Mouse (Mus musculus): ENCODE data around the gene Atad3a.
A peak's percentile ranks its signal among the peaks of the same experiment; 100 is the strongest.
"Not testable (repeated sequence)": the region's sequence is repeated elsewhere in the genome, so short reads cannot be mapped to it uniquely, and the experiment has no call there.

Gene Atad3a

DNA sequence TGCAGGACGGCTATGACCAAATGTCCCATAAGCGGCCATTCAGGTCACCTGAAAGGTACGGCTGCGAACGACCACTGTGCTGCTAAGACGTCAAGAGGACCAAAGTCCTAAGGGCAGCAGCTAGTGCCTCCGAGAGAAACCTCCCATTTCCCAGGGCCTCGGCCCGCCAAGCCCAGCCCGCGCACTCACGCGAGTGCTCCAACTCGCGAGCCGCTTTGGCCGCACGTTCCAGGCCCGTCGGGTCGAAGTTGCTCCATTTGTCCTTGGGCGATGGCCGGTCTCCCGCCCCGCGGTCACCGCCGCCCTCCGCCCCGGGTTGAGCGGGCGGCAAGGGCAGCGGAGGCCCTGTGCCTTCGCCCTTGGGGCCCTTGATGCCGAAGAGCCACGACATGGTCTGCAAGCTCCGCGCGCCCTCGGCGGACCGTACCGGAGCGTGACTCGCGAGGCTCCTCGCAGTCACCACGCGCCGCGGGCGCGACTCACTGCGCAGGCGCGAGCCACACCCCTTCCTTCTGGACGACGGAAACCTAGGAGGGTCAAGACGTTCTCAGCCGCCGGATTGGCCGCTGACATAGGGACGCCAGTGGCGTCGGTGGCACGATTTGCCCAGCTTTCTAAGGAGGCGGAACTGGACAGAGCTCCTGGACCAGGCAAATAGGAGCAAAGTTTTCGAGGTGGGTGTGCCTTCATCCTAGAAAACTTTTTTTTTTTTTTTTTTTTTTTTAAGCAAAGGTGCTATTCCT lies at the start of gene Atad3a:
Atad3a (minus strand) TSS at position 481 of the 743 bp plus-strand sequence.
- peak; percentile 97 for DNase-seq (ENCODE audit: extremely low read depth, insufficient read length, low spot score)

GRCm38 (mm10) chr4:155807841-155808240 lies 46.9 kb upstream of the Atad3a start:
- DNase-seq (ENCODE audit: extremely low read depth, insufficient read length, low spot score), result no peak

- peak; percentile 89 for DNase-seq (ENCODE audit: extremely low read depth, insufficient read length, low spot score)
These were observed 42.6 kb upstream of the Atad3a start for GRCm38 (mm10) chr4:155803340-155804041.

DNA sequence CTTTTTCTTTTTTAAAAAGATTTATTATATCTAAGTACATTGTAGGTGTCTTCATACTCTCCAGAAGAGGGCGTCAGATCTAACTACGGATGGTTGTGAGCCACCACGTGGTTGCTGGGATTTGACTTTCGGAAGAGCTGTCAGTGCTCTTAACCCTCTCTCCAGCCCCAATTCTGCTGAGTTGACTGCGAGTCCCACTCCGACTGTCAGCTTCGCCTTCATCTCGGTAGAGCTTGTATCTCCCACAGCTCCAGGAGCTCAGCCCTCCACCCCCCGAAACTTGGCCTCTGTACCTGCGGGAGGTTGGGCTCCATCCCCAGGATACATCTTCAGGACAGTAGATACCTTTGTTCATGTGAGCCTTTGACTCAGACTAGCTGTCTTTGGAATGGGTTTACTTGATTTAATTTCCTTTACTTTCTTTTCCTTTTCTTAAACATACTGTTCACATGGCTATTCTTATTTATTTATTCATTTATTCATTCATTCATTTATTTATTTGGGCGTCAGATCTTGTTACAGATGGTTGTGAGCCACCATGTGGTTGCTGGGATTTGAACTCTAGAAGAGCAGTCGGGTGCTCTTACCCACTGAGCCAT lies 41.9 kb upstream of the Atad3a start, which contains the start of gene Mrpl20:
Mrpl20 (plus strand) TSS at position 138 of the 599 bp plus-strand sequence.
- DNase-seq (ENCODE audit: extremely low read depth, insufficient read length, low spot score), result no peak

DNA sequence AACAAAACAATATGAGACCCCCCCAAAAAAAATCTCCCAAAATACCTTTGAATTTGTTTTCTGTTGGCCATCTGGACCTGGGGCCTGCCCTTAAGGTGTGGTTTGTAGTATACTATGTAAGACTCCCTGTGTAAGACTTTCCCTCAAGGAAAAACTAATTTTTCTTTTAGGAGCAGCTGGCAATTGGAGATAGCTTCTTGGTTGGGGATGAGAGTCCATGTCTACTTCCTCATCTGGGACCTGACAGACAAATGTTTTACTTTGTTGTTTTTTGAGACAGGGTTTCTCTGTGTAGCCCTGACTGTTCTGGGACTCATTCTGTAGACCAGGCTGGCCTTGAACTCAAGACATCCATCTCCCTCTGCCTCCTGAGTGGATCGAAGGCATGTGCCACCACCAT lies 41.2 kb upstream of the Atad3a start:
- DNase-seq (ENCODE audit: extremely low read depth, insufficient read length, low spot score), result no peak

DNA sequence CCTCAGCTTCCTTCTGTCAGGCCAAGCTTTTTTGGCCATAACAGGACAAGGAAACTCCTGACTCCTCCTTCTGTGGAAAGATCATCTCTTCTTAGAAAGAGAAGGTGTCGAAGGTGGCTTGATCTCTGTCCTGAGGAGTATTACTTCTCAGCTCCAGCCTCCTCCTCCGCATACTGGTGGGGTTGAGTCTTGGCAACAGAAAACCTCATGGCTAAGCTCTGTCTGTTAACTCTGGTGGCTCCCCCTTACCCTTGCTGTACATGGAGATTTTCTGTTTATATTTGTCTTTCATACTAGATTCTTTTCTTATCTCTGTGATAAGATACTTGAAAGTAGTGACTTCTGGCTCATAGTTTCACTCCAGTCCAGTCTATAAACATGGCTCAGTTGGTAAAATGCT lies 32.8 kb upstream of the Atad3a start:
- DNase-seq (ENCODE audit: extremely low read depth, insufficient read length, low spot score), result no peak

- no peak for DNase-seq (ENCODE audit: extremely low read depth, insufficient read length, low spot score)
These were observed 30.5 kb upstream of the Atad3a start for GRCm38 (mm10) chr4:155791240-155791933.

- DNase-seq (ENCODE audit: extremely low read depth, insufficient read length, low spot score), result no peak
These were observed 29.8 kb upstream of the Atad3a start for GRCm38 (mm10) chr4:155790650-155791161.

DNA sequence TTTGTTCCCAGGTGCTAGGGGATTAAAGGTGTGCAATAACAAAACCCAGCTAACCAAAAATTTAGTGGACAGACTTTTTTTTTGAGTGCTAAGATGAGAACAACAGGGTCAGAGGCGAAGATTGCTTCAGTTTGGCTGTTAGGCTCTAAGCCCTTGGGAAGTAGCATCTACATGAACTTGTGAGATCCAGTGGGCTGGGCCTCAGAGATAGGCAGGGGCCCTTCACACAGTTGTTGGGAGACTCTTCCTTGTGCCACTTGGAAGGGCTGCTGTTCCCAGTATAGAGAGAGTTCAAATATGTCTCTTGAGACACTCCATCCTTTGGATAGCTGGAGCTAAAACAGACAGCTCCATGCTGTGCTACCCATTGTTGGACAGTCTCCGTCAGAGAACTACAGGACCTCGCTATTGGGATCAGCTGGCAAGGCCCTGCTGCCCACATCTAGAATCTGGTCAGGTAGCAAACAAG lies 29.2 kb upstream of the Atad3a start, which contains the start of gene Ankrd65:
Ankrd65 (plus strand) TSS at position 419 of the 469 bp plus-strand sequence.
- DNase-seq (ENCODE audit: extremely low read depth, insufficient read length, low spot score), result no peak

- DNase-seq (ENCODE audit: extremely low read depth, insufficient read length, low spot score), result not testable (repeated sequence)
These were observed 27.9 kb upstream of the Atad3a start for GRCm38 (mm10) chr4:155788833-155789232.

- DNase-seq (ENCODE audit: extremely low read depth, insufficient read length, low spot score), result no peak
These were observed 27.4 kb upstream of the Atad3a start for GRCm38 (mm10) chr4:155788300-155788699.

DNA sequence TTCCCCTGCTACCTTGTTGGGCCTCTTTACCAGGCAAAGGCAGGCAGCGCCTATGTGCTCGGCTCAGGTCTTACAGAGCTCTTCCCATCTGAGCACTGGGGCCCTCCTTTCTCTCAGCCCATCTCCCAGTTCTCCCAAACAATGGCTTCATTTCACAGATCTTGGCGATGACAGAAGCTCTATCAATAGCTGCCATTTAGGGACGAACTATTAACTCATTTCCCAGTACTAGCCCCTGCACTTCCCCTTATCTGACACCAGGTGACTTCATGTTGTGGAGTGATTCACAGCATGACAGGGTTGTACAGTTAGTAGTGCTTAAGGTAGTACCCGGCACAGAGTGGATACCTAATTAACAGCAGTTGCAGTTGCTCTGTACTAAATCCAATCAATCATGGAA lies 24.9 kb upstream of the Atad3a start, which contains the start of gene Tmem88b:
Tmem88b (minus strand) TSS at position 56 of the 400 bp plus-strand sequence.
- no peak for DNase-seq (ENCODE audit: extremely low read depth, insufficient read length, low spot score)

GRCm38 (mm10) chr4:155785246-155785645 lies 24.4 kb upstream of the Atad3a start:
- DNase-seq (ENCODE audit: extremely low read depth, insufficient read length, low spot score), result no peak

DNA sequence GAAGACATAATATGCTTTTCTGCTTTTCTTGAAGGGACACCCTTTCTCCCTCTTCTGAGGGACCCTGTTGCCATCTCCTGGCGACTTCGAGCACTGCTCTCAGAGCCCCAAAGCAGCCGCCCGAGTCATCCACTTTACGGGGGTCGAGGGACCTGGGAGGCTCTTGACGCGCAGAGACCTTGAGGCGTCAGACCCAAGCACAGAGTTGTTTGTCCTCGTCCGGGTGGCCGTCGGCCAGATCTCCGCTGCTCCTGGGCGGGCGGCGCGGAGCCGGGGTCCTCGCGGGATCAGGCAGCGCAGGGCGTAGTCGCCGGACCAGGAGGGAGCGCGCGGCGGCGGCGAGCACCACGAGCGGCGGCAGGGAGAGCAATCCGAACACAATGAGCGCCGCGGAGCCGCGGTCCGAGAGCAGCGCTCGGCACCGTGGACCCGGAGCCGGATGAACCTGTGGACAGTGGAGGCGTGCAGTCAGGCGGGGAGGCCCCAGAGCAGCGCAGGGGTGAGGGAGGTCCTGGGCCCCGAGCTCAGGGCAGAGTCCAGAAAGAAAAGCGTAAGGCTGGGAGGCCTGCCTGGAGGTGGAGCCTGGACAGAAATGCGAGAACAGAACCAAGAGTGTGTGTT lies 23.3 kb upstream of the Atad3a start:
- peak; percentile 81 for DNase-seq (ENCODE audit: extremely low read depth, insufficient read length, low spot score)

- no peak for DNase-seq (ENCODE audit: extremely low read depth, insufficient read length, low spot score)
These were observed 22.7 kb upstream of the Atad3a start for GRCm38 (mm10) chr4:155783486-155784080.

DNA sequence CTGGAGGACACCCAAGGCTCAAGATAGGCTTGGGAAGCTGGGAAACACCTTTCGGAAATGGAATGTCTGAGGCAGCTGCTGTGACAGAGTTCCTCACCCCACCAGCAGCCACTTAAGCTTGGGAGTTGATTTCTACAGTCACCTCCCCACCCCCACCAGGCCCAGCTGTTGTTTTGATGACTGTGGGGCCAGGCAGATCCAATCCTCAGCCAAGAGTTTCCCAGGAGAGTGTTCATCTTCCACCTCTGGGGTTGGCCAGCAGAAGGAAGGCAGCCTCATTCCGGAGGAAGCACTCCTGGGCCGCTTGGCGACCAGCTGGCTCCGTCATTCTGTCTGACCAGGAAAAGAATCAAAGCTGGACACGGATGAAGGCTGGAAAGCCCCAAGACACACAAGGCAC lies 20.0 kb upstream of the Atad3a start:
- no peak for DNase-seq (ENCODE audit: extremely low read depth, insufficient read length, low spot score)

GRCm38 (mm10) chr4:155779498-155779897 lies 18.6 kb upstream of the Atad3a start:
- DNase-seq (ENCODE audit: extremely low read depth, insufficient read length, low spot score), result no peak

DNA sequence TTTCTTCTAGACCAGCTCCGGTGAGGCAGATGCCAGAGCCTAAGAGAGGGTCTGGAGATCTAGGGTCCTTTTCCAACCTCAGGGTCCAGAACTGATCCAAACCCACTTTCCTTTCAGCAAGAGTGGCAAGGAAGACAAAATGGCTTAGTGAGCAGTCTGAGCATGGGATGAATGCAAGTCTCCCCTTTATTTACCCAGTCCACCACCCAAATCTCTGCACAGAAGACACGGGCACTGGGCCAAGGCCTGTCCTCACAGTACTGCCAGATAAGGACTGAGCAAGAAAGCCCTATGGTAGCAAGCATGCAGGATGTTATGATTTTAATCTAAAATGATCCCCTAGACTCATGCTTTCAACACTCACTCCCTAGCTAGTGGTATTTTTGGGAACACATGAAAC lies 16.9 kb upstream of the Atad3a start:
- no peak for DNase-seq (ENCODE audit: extremely low read depth, insufficient read length, low spot score)

DNA sequence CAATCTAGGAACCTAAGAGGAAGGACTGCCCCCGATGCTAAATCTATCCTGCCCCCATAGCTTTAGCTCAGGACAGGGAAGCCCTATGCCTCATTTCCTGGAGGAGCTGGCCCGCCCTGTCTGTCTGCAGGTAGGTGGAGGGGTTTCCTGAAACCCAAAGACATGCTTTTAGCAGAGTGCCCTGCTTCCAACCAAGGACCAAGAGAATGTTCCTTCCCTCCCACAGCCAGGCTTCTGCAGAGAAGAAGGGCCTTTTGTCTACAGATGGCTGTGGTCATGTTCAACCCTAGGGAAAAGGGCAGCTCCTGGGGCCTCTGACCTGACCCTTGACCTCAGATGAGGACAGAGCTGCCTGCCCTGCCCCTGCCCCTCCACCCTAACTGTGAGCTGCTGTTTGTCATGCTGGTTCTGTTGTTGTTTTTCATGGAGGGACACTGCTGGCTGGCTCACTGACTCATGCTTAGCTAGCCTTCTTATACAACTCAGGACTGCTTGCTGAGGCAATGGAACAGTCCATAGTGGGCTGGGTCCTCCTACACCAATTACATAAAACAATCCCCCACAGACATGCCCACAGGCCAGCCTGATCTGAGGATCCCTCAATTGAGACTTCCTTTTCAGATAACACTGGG lies 15.9 kb upstream of the Atad3a start:
- no peak for DNase-seq (ENCODE audit: extremely low read depth, insufficient read length, low spot score)
